Mouse (Mus musculus) kidney, adult 2 months (tissue): ENCODE data around the gene Hist2h3c1. TPM values are rescaled to one million over a fixed set of nuclear protein-coding genes. Genes with fewer than 3 reads are reported as not detected.
A peak's percentile ranks its signal among the peaks of the same experiment; 100 is the strongest.
"Not testable (repeated sequence)": the region's sequence is repeated elsewhere in the genome, so short reads cannot be mapped to it uniquely, and the experiment has no call there.

Experiments used
- DNase-seq: peaks from one replicate; pipeline ENCODE4 v3.0.0; 2021
- H3K27ac ChIP-seq: fragments of 200-500 bp; 2 replicates; pipeline ENCODE4 v1.5.1; 2012; ENCODE audit warnings: low read depth, low read length, control low read depth, inconsistent platforms; ENCODE audit not compliant: insufficient read depth
- H3K27me3 ChIP-seq: fragments of 200-500 bp; replicated peaks from 2 replicates; pipeline ENCODE4 v1.6.1; 2012; ENCODE audit warnings: mild to moderate bottlenecking, moderate library complexity, low read length, inconsistent platforms; ENCODE audit not compliant: control insufficient read depth, insufficient read depth
- H3K36me3 ChIP-seq: fragments of 200-500 bp; 2 replicates; pipeline ENCODE4 v1.6.1; 2012; ENCODE audit warnings: mild to moderate bottlenecking, moderate library complexity, low read length, inconsistent platforms; ENCODE audit not compliant: control insufficient read depth, insufficient read depth
- H3K4me1 ChIP-seq: fragments of 200-500 bp; 2 replicates; pipeline ENCODE4 v1.6.1; 2011; ENCODE audit warnings: low read length; ENCODE audit not compliant: control insufficient read depth, insufficient read depth
- H3K4me3 ChIP-seq: fragments of 200-500 bp; 2 replicates; pipeline ENCODE4 v1.5.1; 2011; ENCODE audit warnings: mild to moderate bottlenecking, low read depth, low read length, control low read depth; ENCODE audit not compliant: insufficient read depth
- CTCF ChIP-seq: fragments of 200-500 bp; conservative IDR thresholded peaks from 2 replicates; pipeline ENCODE4 v1.5.1; 2011; ENCODE audit warnings: low read depth, mild to moderate bottlenecking, control low read depth, low read length, moderate library complexity, mixed read lengths; ENCODE audit not compliant: insufficient read depth, insufficient read length
- POLR2A ChIP-seq: fragments of 200-500 bp; IDR thresholded peaks from one replicate; pipeline ENCODE4 v1.6.1; 2011; ENCODE audit warnings: low read depth, low read length, control low read depth
- WGBS: fragments of 180-500 bp; shearing (Covaris S2); methylation state at CpG from one replicate; pipeline ENCODE4 v1.1.7; 2018; 5-methylcytosine and 5-hydroxymethylcytosine counted together
- polyA plus RNA-seq: library from polyadenylated mRNA; depleted of rRNA; stranded (reverse); fragments of >200 nt; gene quantifications from 2 replicates; pipeline ENCODE4 v1.2.3, GENCODE M21; 2012

The Hist2h3c1 gene
- polyA plus RNA-seq, 1 experiment = not detected

- Histone ChIP-seq H3K27ac (peak overlapping the region; percentile 94), H3K36me3 (no peaks in the 10 kb centered on the region), H3K27me3 (no peaks in the 10 kb centered on the region), H3K4me3 (peak overlapping the region; percentile 74), H3K4me1 (peaks cover 15% of the 10 kb centered on the region; the same call in 1 of the 2 replicates)
- DNase-seq = peak; percentile 49
- TF ChIP-seq POLR2A = no peak
- peak; percentile 28; the same call in 1 of the 2 replicates for TF ChIP-seq CTCF
- WGBS = under 1% methylated on average over 12 of the region's 12 CpGs
Observed at GRCm38 (mm10) chr3:96219191-96219641, 27.3 kb upstream of the Hist2h3c1 start.

GRCm38 (mm10) chr3:96219661-96220130, 26.8 kb upstream of the Hist2h3c1 start, which contains the start of the genes Bola1 and Hist2h2ab:
TSS of gene Bola1 (minus strand) at chr3:96219709.
TSS of gene Hist2h2ab (plus strand) at chr3:96219865.
- H3K4me3 ChIP-seq = peak within 1 kb of the TSS; percentile 74
- no peaks in the 10 kb centered on the region for H3K27me3 ChIP-seq
- no peaks in the 10 kb centered on the region for H3K36me3 ChIP-seq
- WGBS = under 1% methylated on average over 37 of the region's 37 CpGs
- peak within 1 kb of the TSS; percentile 94 for H3K27ac ChIP-seq
- peaks cover 15% of the 10 kb centered on the region; the same call in 1 of the 2 replicates for H3K4me1 ChIP-seq
- no peak for TF ChIP-seq POLR2A
- no peak for TF ChIP-seq CTCF
- DNase-seq = peak; percentile 92

GRCm38 (mm10) chr3:96220131-96220764, 26.2 kb upstream of the Hist2h3c1 start:
- WGBS = 1% methylated on average over 36 of the region's 47 CpGs
- not testable (repeated sequence) for DNase-seq, H3K36me3 ChIP-seq, H3K27me3 ChIP-seq
- Histone ChIP-seq H3K27ac (peak overlapping the region; percentile 94), H3K4me3 (peak overlapping the region; percentile 74), H3K4me1 (peaks cover 15% of the 10 kb centered on the region; the same call in 1 of the 2 replicates)

GRCm38 (mm10) chr3:96220765-96221639, 25.5 kb upstream of the Hist2h3c1 start, which contains the start of the genes Hist2h2ac and Hist2h2be:
TSS of gene Hist2h2ac (minus strand) at chr3:96220880.
TSS of gene Hist2h2be (plus strand) at chr3:96221119.
- peak; percentile 97 for DNase-seq
- TF ChIP-seq CTCF (no peak), POLR2A (peak; percentile 86)
- H3K36me3 ChIP-seq = no peaks in the 10 kb centered on the region
- H3K4me1 ChIP-seq = peaks cover 19% of the 10 kb centered on the region; the same call in 1 of the 2 replicates
- peak within 1 kb of the TSS; percentile 74 for H3K4me3 ChIP-seq
- under 1% methylated on average over 43 of the region's 43 CpGs for WGBS
- peak within 1 kb of the TSS; percentile 94 for H3K27ac ChIP-seq
- no peaks in the 10 kb centered on the region for H3K27me3 ChIP-seq

GRCm38 (mm10) chr3:96221640-96222038, 24.8 kb upstream of the Hist2h3c1 start:
- peaks cover 19% of the 10 kb centered on the region; the same call in 1 of the 2 replicates for H3K4me1 ChIP-seq
- no peaks in the 10 kb centered on the region for H3K27me3 ChIP-seq
- no peak for TF ChIP-seq POLR2A
- TF ChIP-seq CTCF = no peak
- H3K27ac ChIP-seq = peak overlapping the region; percentile 77
- peak; percentile 33 for DNase-seq
- H3K4me3 ChIP-seq = peak overlapping the region; percentile 55
- 24% methylated on average over 9 of the region's 9 CpGs for WGBS
- no peaks in the 10 kb centered on the region for H3K36me3 ChIP-seq

GRCm38 (mm10) chr3:96222774-96223173, 23.7 kb upstream of the Hist2h3c1 start:
- H3K27me3 ChIP-seq = no peaks in the 10 kb centered on the region

GRCm38 (mm10) chr3:96225421-96225820, 21.1 kb upstream of the Hist2h3c1 start:
- H3K4me3 ChIP-seq = no peak overlapping the region
- DNase-seq = peak; percentile 21
- TF ChIP-seq CTCF (no peak), POLR2A (no peak)
- H3K27ac ChIP-seq = no peak overlapping the region
- H3K27me3 ChIP-seq = no peaks in the 10 kb centered on the region
- H3K36me3 ChIP-seq = no peaks in the 10 kb centered on the region
- WGBS = 17% methylated on average over 2 of the region's 2 CpGs
- H3K4me1 ChIP-seq = peaks cover 10% of the 10 kb centered on the region; the same call in 1 of the 2 replicates

More at GRCm38 (mm10) chr3:96222774-96223173, 23.7 kb upstream of the Hist2h3c1 start:
- WGBS = 88% methylated on average over 4 of the region's 4 CpGs
- Histone ChIP-seq H3K27ac (no peak overlapping the region), H3K4me3 (no peak overlapping the region), H3K36me3 (no peaks in the 10 kb centered on the region), H3K4me1 (peaks cover 19% of the 10 kb centered on the region; the same call in 1 of the 2 replicates)
- TF ChIP-seq CTCF (no peak), POLR2A (no peak)
- no peak for DNase-seq
